8 mouse cellular contexts compared by ENCODE assay signal in the genomic region with DNA sequence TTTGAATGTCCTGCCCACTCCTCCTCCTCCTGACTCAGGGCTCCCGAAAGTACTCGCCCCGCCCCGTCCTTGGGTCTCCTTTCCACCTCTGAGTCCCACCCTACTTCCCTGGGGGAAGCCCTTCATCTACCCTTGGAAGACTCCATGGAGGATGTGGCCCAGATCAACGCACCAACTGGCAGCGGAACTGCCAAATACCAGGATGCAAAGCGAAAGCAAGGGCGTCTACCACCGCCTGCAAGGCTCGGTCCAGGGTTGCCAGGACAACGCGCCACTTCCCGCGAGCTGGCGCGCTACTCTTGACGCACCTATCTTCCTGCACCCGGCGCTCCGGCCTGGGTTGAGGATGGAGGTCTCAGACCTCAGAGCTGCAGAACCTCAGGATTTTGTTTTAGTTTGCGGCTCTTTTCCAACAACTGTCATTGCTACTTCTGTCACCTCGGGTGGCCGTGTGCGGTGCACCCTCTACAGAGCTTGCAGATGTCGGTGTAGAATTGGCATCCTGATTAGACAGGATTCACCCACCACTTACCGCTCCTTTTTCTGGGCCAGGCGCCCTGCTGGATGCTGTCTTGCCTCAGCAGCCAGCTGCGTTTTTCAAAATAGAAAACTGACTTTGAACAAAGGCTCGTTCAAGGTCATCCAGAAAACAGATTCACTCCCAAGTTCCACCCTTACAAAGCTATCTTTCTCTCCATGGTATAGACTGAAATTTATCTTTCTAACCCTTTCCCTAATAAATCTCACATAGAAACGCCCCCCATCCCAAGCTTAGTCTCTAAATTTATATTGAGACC. TPM values are rescaled to one million over a fixed set of nuclear protein-coding genes. Genes with fewer than 3 reads are reported as not detected.
DNase-seq lines count a peak whose midpoint lies in the region; ATAC-seq and TF ChIP-seq lines count a peak whose summit lies in the region.

Spats1 (minus strand) TSS at position 747 of the 797 bp plus-strand sequence.

- peak within 1 kb of the TSS; percentile 67 for H3K4me2 ChIP-seq in forebrain, postnatal 0 days (ENCODE audit: low read depth)
- peak within 1 kb of the TSS; percentile 59 for H3K4me2 ChIP-seq in lung, embryonic 16.5 days (ENCODE audit: low read depth, low read length)

- TF ChIP-seq POLR2A in olfactory bulb, adult 2 months (IDR thresholded peaks at IDR 0.05; ENCODE audit: insufficient read depth, low read depth, low read length) = peak; percentile 60

- no peak; the same call in 1 of the 2 replicates for TF ChIP-seq CTCF in forebrain, postnatal 0 days (IDR thresholded peaks at IDR 0.05; ENCODE audit: low read depth)
- TF ChIP-seq CTCF in olfactory bulb, adult 2 months (IDR thresholded peaks at IDR 0.05; ENCODE audit: insufficient read depth, low read depth, low read length) = no peak

- H3K4me1 ChIP-seq in forebrain, postnatal 0 days (ENCODE audit: insufficient read depth) = 0 out of 2 replicates have a peak, but pooled peaks cover 3% of the 10 kb centered on the region
- H3K4me1 ChIP-seq in hindbrain, embryonic 10.5 days (replicated peaks) = peaks cover 18% of the 10 kb centered on the region; the same call in 1 of the 2 replicates
- peaks cover 3% of the 10 kb centered on the region; the same call in 1 of the 2 replicates for H3K4me1 ChIP-seq in lung, embryonic 16.5 days (replicated peaks; ENCODE audit: control insufficient read depth, insufficient read depth, low read length)
- H3K4me1 ChIP-seq in olfactory bulb, adult 2 months (ENCODE audit: control insufficient read depth, insufficient read depth, low read length) = peaks cover 16% of the 10 kb centered on the region

- H3K27ac ChIP-seq in forebrain, postnatal 0 days (ENCODE audit: low read depth, low read length) = peak within 1 kb of the TSS; percentile 80
- peak within 1 kb of the TSS; percentile 36; the same call in 1 of the 2 replicates for H3K27ac ChIP-seq in hindbrain, embryonic 10.5 days
- no peak within 1 kb of the TSS for H3K27ac ChIP-seq in lung, embryonic 16.5 days (ENCODE audit: low read length)
- peak within 1 kb of the TSS; percentile 94 for H3K27ac ChIP-seq in olfactory bulb, adult 2 months (ENCODE audit: insufficient read depth, low read depth, low read length)

- H3K27me3 ChIP-seq in forebrain, postnatal 0 days (ENCODE audit: insufficient read depth, low read length) = no peaks in the 10 kb centered on the region
- peaks cover 47% of the 10 kb centered on the region for H3K27me3 ChIP-seq in hindbrain, embryonic 10.5 days (ENCODE audit: insufficient read depth, poor library complexity, severe bottlenecking)
- peaks cover 2% of the 10 kb centered on the region; the same call in 1 of the 2 replicates for H3K27me3 ChIP-seq in lung, embryonic 16.5 days (ENCODE audit: control insufficient read depth, insufficient read depth, low read depth, low read length)

- WGBS in forebrain, postnatal 0 days = 5% methylated on average over 30 of the region's 30 CpGs
- 6% methylated on average over 30 of the region's 30 CpGs for WGBS in hindbrain, embryonic 10.5 days
- 4% methylated on average over 30 of the region's 30 CpGs for WGBS in lung, embryonic 16.5 days
- 2% methylated on average over 30 of the region's 30 CpGs for WGBS in olfactory bulb, adult 2 months

- peak; percentile 97 for DNase-seq in MN1 (ENCODE audit: low spot score)
- DNase-seq in cerebellum, adult 11-12 months = peak; percentile 87
- DNase-seq in forebrain, postnatal 0 days = peak; percentile 91
- DNase-seq in hindbrain, embryonic 10.5 days (ENCODE audit: low spot score) = peak; percentile 71
- peak; percentile 90 for DNase-seq in layer of hippocampus, adult 9-11 months
- DNase-seq in thymus, postnatal 36 days = peak; percentile 56 to 79

- H3K9me3 ChIP-seq in forebrain, postnatal 0 days (ENCODE audit: low read length) = no peaks in the 10 kb centered on the region
- no peaks in the 10 kb centered on the region for H3K9me3 ChIP-seq in hindbrain, embryonic 10.5 days
- no peaks in the 10 kb centered on the region for H3K9me3 ChIP-seq in lung, embryonic 16.5 days (ENCODE audit: control insufficient read depth, low read length)

- ATAC-seq in forebrain, postnatal 0 days = peak; percentile 94
- peak; percentile 78 for ATAC-seq in lung, embryonic 16.5 days (ENCODE audit: low read depth)

- no peaks in the 10 kb centered on the region for H3K36me3 ChIP-seq in forebrain, postnatal 0 days (ENCODE audit: insufficient read depth)
- H3K36me3 ChIP-seq in hindbrain, embryonic 10.5 days = no peaks in the 10 kb centered on the region
- no peaks in the 10 kb centered on the region for H3K36me3 ChIP-seq in lung, embryonic 16.5 days (ENCODE audit: control insufficient read depth, insufficient read depth, low read length)

- H3K9ac ChIP-seq in forebrain, postnatal 0 days = peak within 1 kb of the TSS; percentile 56
- no peak within 1 kb of the TSS for H3K9ac ChIP-seq in lung, embryonic 16.5 days (ENCODE audit: low read length)

- peak within 1 kb of the TSS; percentile 39 for H3K4me3 ChIP-seq in forebrain, postnatal 0 days (ENCODE audit: low read depth, low read length)
- peak within 1 kb of the TSS; percentile 56 for H3K4me3 ChIP-seq in hindbrain, embryonic 10.5 days
- peak within 1 kb of the TSS; percentile 48 for H3K4me3 ChIP-seq in lung, embryonic 16.5 days (ENCODE audit: low read length)
- peak within 1 kb of the TSS; percentile 60 for H3K4me3 ChIP-seq in olfactory bulb, adult 2 months (ENCODE audit: insufficient read depth, low read depth, low read length)

RNA-seq across cellular contexts. Expression of gene Spats1, which starts in this region (rescaled TPM):
- total RNA-seq in forebrain, postnatal 0 days (2014; rRNA removed) = 0.92 and 1.6 TPM in 2 replicates
- polyA plus RNA-seq in forebrain, postnatal 0 days (2015; fragmentation: Nextera tagmentation; extraction: Ambion mirVana) = 1.3 and 2.7 TPM in 2 replicates
- 0.31 and 0.36 TPM in 2 replicates for polyA plus RNA-seq in hindbrain, embryonic 10.5 days (2016; fragmentation: Nextera tagmentation; extraction: Ambion mirVana)
- 0.96 and 1.2 TPM in 2 replicates for polyA plus RNA-seq in lung, embryonic 16.5 days (2015; fragmentation: Nextera tagmentation; extraction: Ambion mirVana)
- polyA plus RNA-seq in olfactory bulb, adult 2 months (2012; ENCODE audit: insufficient read depth, insufficient read length, low replicate concordance, missing spikeins) = not detected in 2 replicates

Comparison
In these comparisons a context has a peak if more than half of its experiments do, and no peak if none do; other contexts are left out.
1. Peak in DNase-seq, H3K4me3 ChIP-seq and H3K27ac ChIP-seq in hindbrain, embryonic 10.5 days; RNA of the gene not detected or under 1 TPM.